Mouse (Mus musculus) spleen, adult 2 months (tissue): ENCODE results near the gene Adamts9. TPM values are rescaled to one million over a fixed set of nuclear protein-coding genes. Genes with fewer than 3 reads are reported as not detected.

Experiments used
- DNase-seq, 2 experiments: peaks; one replicate each; pipeline versions ENCODE4 v3.0.0 to v3.0.0-alpha.2; 2012 to 2021; ENCODE audit warnings: low spot score in 2 of 2, low read depth in 1 of 2
- H3K27ac ChIP-seq: fragments of 200-500 bp; 2 replicates; pipeline ENCODE4 v1.5.1; 2012; ENCODE audit warnings: low read length, inconsistent platforms; ENCODE audit not compliant: insufficient read depth
- H3K27me3 ChIP-seq: fragments of 200-500 bp; 2 replicates; pipeline ENCODE4 v1.6.1; 2012; ENCODE audit warnings: mild to moderate bottlenecking, moderate library complexity, low read length, inconsistent platforms; ENCODE audit not compliant: control insufficient read depth, insufficient read depth
- H3K36me3 ChIP-seq: fragments of 200-500 bp; 2 replicates; pipeline ENCODE4 v1.6.1; 2012; ENCODE audit warnings: mild to moderate bottlenecking, low read length, inconsistent platforms; ENCODE audit not compliant: control insufficient read depth, insufficient read depth
- H3K4me1 ChIP-seq: fragments of 200-500 bp; 2 replicates; pipeline ENCODE4 v1.6.1; 2011; ENCODE audit warnings: inconsistent platforms; ENCODE audit not compliant: control insufficient read depth, insufficient read depth, insufficient read length
- H3K4me3 ChIP-seq: fragments of 200-500 bp; 2 replicates; pipeline ENCODE4 v1.5.1; 2011; ENCODE audit warnings: mild to moderate bottlenecking, inconsistent platforms; ENCODE audit not compliant: insufficient read depth, insufficient read length; ENCODE audit errors: extremely low read depth
- CTCF ChIP-seq: fragments of 200-500 bp; IDR thresholded peaks from 2 replicates; pipeline ENCODE4 v1.5.1; 2011; ENCODE audit warnings: mild to moderate bottlenecking, inconsistent platforms; ENCODE audit not compliant: insufficient read depth, insufficient read length, insufficient replicate concordance; ENCODE audit errors: extremely low read depth
- POLR2A ChIP-seq: fragments of 200-500 bp; IDR thresholded peaks from 2 replicates; pipeline ENCODE4 v1.6.1; 2011; ENCODE audit warnings: low read depth, low read length, inconsistent platforms
- WGBS: fragments of 180-500 bp; shearing (Covaris S2); methylation state at CpG from one replicate; pipeline ENCODE4 v1.1.7; 2018; 5-methylcytosine and 5-hydroxymethylcytosine counted together
- polyA plus RNA-seq: library from polyadenylated mRNA; depleted of rRNA; stranded (reverse); fragments of >200 nt; gene quantifications from 2 replicates; pipeline ENCODE4 v1.2.3, GENCODE M21; 2012

Adamts9 gene
- polyA plus RNA-seq, 1 experiment: 1.5 TPM

DNA sequence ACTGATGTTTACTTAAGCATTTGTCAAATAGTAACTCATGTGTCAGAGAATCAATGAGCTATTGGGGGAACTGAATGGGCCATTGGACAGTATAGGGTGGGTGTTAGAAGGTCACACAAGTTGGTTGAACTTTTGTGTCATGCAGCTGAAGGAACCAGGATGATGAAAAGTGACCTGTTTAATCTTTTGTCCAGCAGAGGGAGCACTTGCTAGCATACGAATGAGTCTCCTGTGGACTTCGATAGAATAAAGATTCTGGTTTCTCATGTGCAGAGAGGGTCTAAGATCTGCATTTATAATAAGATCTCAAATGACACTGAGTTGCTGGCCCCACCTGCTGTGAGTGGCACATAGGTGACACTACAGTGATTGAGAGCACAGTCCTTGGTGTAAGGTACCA is 166.9 kb downstream of the Adamts9 start:
- Histone ChIP-seq H3K27me3 (no peaks in the 10 kb centered on the region), H3K4me1 (no peaks in the 10 kb centered on the region), H3K36me3 (no peaks in the 10 kb centered on the region), H3K4me3 (no peak overlapping the region), H3K27ac (no peak overlapping the region)
- DNase-seq: no peak
- 5% methylated on average over 2 of the region's 2 CpGs for WGBS
- TF ChIP-seq POLR2A: no peak
- no peak for TF ChIP-seq CTCF

DNA sequence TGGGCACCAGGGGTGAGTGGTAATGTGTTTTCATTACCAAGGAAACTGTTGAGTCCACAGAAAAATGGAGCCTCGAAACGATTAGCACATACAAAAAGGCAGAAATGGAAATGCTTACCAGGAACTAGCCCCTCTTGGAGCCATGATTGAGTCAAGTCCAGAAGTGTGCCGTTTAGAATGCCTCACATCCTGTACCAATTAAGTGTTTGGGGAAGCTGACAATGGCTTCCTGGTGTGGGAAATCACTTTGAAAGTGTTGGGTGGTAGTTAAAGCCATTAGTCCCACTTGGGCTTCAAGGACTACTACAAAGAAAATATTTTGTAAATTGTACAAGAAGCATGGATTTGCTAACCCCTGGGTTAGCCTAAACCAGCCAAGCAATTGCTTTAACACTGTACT is 180.9 kb downstream of the Adamts9 start:
- H3K36me3 ChIP-seq: no peaks in the 10 kb centered on the region
- H3K27ac ChIP-seq: no peak overlapping the region
- DNase-seq: no peak
- TF ChIP-seq POLR2A: no peak
- H3K4me3 ChIP-seq: no peak overlapping the region
- 22% methylated on average over 3 of the region's 3 CpGs for WGBS
- no peaks in the 10 kb centered on the region for H3K4me1 ChIP-seq
- H3K27me3 ChIP-seq: no peaks in the 10 kb centered on the region

DNA sequence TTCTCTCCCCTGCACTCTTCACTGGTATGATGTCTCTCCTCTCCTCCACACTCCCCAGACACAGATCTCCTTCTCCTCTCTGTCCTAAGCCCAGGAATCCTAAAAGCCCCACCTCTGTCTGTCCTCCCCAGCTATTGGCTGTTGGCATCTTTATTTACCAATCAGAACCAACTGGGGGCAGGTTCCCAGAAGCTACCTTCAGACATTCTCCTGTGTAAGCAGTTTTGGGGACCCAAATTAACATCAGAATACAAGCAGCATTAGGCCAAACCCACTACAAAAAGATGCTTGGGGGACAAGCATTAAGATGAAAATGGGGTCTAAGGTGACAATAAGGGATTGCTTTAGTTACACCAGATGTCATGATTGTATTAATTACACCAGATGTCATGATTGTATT is 183.7 kb downstream of the Adamts9 start:
- Histone ChIP-seq H3K27me3 (no peaks in the 10 kb centered on the region), H3K27ac (no peak overlapping the region), H3K4me1 (no peaks in the 10 kb centered on the region), H3K36me3 (no peaks in the 10 kb centered on the region), H3K4me3 (no peak overlapping the region)
- TF ChIP-seq CTCF: no peak
- no peak for TF ChIP-seq POLR2A
- no peak for DNase-seq

DNA sequence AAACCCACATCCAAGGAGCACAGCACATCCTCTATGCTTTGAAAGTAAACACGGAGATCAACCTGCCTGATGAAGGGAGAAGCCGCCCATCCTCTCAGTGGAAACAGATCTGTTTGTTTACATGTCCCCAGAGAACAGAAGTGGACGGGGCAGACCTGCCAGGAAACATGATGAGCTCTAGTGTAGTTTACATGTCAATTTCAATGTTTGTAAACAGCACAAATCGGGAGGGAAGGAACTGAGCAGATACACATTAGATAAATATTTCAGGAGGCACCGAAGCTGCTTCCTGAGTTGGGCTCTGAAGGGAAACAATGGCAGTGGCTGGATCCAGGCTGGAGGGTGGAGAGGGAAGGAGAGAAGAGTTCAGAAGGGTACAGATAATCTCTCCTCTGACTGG is 187.5 kb downstream of the Adamts9 start:
- Histone ChIP-seq H3K36me3 (no peaks in the 10 kb centered on the region), H3K27ac (no peak overlapping the region), H3K4me3 (no peak overlapping the region), H3K4me1 (no peaks in the 10 kb centered on the region), H3K27me3 (no peaks in the 10 kb centered on the region)
- TF ChIP-seq CTCF: no peak
- no peak for TF ChIP-seq POLR2A
- WGBS: 48% methylated on average over 5 of the region's 5 CpGs
- DNase-seq: no peak

DNA sequence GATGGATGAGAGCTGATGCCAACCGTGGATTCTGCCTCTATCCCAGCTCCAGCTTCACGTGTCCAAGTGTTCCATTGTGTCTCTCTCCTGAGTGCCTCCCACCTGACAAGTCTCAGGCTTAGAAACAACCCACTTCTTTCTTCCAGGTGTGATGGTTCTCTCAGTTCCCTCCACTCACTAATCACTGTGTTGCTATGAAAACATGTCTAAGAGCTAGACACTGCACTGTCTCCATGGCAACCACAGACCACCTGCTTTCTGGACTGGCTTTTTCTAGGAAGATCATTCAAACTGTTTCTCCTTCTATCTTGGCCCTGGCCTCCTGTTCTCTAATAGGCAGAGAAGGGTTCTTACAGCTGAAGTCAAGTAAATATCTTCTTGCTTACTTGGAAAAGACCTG is 190.6 kb downstream of the Adamts9 start:
- TF ChIP-seq POLR2A: no peak
- Histone ChIP-seq H3K4me1 (no peaks in the 10 kb centered on the region), H3K4me3 (no peak overlapping the region), H3K27me3 (no peaks in the 10 kb centered on the region), H3K27ac (no peak overlapping the region), H3K36me3 (no peaks in the 10 kb centered on the region)
- WGBS: 88% methylated on average over 2 of the region's 2 CpGs
- DNase-seq: no peak

DNA sequence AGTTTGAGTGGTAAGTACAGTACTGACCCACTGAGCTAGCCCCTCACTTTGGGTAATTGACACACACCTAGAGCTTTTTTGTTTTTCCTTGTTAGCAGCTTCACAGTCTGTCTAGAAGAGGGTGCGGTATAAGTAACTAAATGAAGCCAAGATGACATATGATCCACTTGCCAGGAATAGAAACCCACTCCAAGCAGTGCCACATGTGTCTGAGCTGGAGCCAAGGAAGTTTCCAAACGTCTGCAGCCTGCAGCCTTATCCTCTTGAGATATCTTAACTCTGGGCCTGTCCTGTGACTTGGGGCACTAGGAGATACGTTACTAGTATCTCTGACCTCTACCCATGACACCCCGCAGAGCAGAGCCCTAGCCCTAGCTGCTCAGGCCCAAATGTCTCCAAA is 193.9 kb downstream of the Adamts9 start:
- no peak for DNase-seq
- no peak overlapping the region for H3K4me3 ChIP-seq
- WGBS: 74% methylated on average over 4 of the region's 4 CpGs
- no peak overlapping the region for H3K27ac ChIP-seq
- H3K27me3 ChIP-seq: no peaks in the 10 kb centered on the region
- no peaks in the 10 kb centered on the region for H3K36me3 ChIP-seq
- TF ChIP-seq CTCF (no peak), POLR2A (no peak)
- H3K4me1 ChIP-seq: no peaks in the 10 kb centered on the region

- DNase-seq: no peak
- TF ChIP-seq POLR2A: no peak
- H3K36me3 ChIP-seq: no peaks in the 10 kb centered on the region
- no peak overlapping the region for H3K4me3 ChIP-seq
- H3K27ac ChIP-seq: no peak overlapping the region
- 29% methylated on average over 11 of the region's 11 CpGs for WGBS
- H3K27me3 ChIP-seq: no peaks in the 10 kb centered on the region
- no peaks in the 10 kb centered on the region for H3K4me1 ChIP-seq
Measured at GRCm38 (mm10) chr6:92743605-92744004, 199.7 kb downstream of the Adamts9 start.

- H3K4me1 ChIP-seq: no peaks in the 10 kb centered on the region
- 60% methylated on average over 1 of the region's 1 CpGs for WGBS
Measured at GRCm38 (mm10) chr6:92737116-92737515, 206.2 kb downstream of the Adamts9 start.

More at GRCm38 (mm10) chr6:92737116-92737515, 206.2 kb downstream of the Adamts9 start:
- Histone ChIP-seq H3K4me3 (no peak overlapping the region), H3K36me3 (no peaks in the 10 kb centered on the region), H3K27ac (no peak overlapping the region), H3K27me3 (no peaks in the 10 kb centered on the region)
- DNase-seq: no peak
- TF ChIP-seq CTCF: no peak
